Mouse (Mus musculus) spleen, adult 2 months (tissue): Measurements from ENCODE around the gene Mprip. TPM values are rescaled to one million over a fixed set of nuclear protein-coding genes. Genes with fewer than 3 reads are reported as not detected.

Source experiments
- DNase-seq, 2 experiments: peaks; one replicate each; pipeline versions ENCODE4 v3.0.0 to v3.0.0-alpha.2; 2012 to 2021; ENCODE audit warnings: low spot score in 2 of 2, low read depth in 1 of 2
- H3K27ac ChIP-seq: fragments of 200-500 bp; 2 replicates; pipeline ENCODE4 v1.5.1; 2012; ENCODE audit warnings: low read length, inconsistent platforms; ENCODE audit not compliant: insufficient read depth
- H3K27me3 ChIP-seq: fragments of 200-500 bp; 2 replicates; pipeline ENCODE4 v1.6.1; 2012; ENCODE audit warnings: mild to moderate bottlenecking, moderate library complexity, low read length, inconsistent platforms; ENCODE audit not compliant: control insufficient read depth, insufficient read depth
- H3K36me3 ChIP-seq: fragments of 200-500 bp; 2 replicates; pipeline ENCODE4 v1.6.1; 2012; ENCODE audit warnings: mild to moderate bottlenecking, low read length, inconsistent platforms; ENCODE audit not compliant: control insufficient read depth, insufficient read depth
- H3K4me1 ChIP-seq: fragments of 200-500 bp; 2 replicates; pipeline ENCODE4 v1.6.1; 2011; ENCODE audit warnings: inconsistent platforms; ENCODE audit not compliant: control insufficient read depth, insufficient read depth, insufficient read length
- H3K4me3 ChIP-seq: fragments of 200-500 bp; 2 replicates; pipeline ENCODE4 v1.5.1; 2011; ENCODE audit warnings: mild to moderate bottlenecking, inconsistent platforms; ENCODE audit not compliant: insufficient read depth, insufficient read length; ENCODE audit errors: extremely low read depth
- CTCF ChIP-seq: fragments of 200-500 bp; IDR thresholded peaks from 2 replicates; pipeline ENCODE4 v1.5.1; 2011; ENCODE audit warnings: mild to moderate bottlenecking, inconsistent platforms; ENCODE audit not compliant: insufficient read depth, insufficient read length, insufficient replicate concordance; ENCODE audit errors: extremely low read depth
- POLR2A ChIP-seq: fragments of 200-500 bp; IDR thresholded peaks from 2 replicates; pipeline ENCODE4 v1.6.1; 2011; ENCODE audit warnings: low read depth, low read length, inconsistent platforms
- WGBS: fragments of 180-500 bp; shearing (Covaris S2); methylation state at CpG from one replicate; pipeline ENCODE4 v1.1.7; 2018; 5-methylcytosine and 5-hydroxymethylcytosine counted together
- polyA plus RNA-seq: library from polyadenylated mRNA; depleted of rRNA; stranded (reverse); fragments of >200 nt; gene quantifications from 2 replicates; pipeline ENCODE4 v1.2.3, GENCODE M21; 2012

Mprip gene
- polyA plus RNA-seq, 1 experiment = 55.4 TPM

DNA sequence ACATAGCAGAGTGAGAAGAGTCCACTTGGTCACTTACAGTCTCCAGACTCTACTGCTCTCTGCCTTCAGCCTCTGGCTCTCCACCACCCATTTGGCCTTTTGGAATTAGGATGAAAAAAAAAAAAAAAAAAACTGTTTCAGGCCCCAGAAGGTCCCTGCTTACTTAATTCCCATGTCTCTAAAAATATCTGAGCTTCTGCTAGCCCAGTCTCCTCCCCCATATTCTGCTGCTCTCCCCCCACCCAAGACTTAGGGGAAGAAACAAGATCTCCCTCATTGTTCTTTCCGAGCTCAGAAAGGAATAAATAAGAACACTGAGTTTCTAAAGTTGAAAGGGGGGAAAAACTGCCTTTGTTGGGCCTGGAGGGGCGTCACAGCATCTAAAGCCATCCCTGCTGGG is 46.4 kb downstream of the Mprip start:
- peak overlapping the region; percentile 61 for H3K27ac ChIP-seq
- TF ChIP-seq CTCF (no peak), POLR2A (no peak)
- H3K27me3 ChIP-seq = no peaks in the 10 kb centered on the region
- no peak overlapping the region for H3K4me3 ChIP-seq
- H3K36me3 ChIP-seq = no peaks in the 10 kb centered on the region
- 82% methylated on average over 2 of the region's 2 CpGs for WGBS
- no peaks in the 10 kb centered on the region for H3K4me1 ChIP-seq
- no peak for DNase-seq

DNA sequence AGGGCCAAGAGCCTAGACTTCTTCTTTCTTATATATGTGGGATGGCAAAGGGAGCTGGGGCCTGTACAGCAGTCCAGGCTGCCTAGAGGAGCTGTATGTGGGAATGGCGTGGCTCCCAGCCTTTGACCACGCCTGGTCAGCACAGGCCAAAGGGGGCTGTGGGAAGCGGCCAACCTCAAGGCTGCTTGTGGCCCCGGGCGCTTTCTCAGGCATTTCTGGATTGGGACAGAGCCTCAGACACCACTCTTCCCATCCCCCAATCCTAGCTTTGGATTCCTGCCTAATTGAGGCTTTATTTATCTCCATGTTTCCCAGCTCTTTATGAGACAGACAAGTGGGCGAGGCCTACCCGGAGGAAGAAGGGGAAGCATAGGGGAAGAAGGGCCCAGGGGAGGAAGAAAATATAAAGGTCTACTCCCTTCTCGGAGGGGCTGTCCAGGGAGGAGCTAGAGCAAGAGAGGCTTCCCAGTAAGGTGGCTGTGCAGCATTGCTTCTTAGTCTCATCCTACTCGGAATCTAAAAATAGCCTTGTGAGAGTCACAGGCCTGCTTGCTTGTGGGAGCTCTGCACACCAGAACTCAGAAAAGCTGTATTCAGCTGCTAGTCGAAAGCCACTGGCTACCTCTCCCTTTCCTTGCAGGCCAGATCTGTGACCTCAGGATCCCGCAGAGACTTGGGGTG is 47.0 kb downstream of the Mprip start:
- Histone ChIP-seq H3K4me1 (no peaks in the 10 kb centered on the region), H3K27ac (peak overlapping the region; percentile 61), H3K36me3 (no peaks in the 10 kb centered on the region), H3K27me3 (no peaks in the 10 kb centered on the region), H3K4me3 (no peak overlapping the region)
- no peak for DNase-seq
- 74% methylated on average over 11 of the region's 11 CpGs for WGBS
- TF ChIP-seq POLR2A = no peak
- no peak for TF ChIP-seq CTCF

DNA sequence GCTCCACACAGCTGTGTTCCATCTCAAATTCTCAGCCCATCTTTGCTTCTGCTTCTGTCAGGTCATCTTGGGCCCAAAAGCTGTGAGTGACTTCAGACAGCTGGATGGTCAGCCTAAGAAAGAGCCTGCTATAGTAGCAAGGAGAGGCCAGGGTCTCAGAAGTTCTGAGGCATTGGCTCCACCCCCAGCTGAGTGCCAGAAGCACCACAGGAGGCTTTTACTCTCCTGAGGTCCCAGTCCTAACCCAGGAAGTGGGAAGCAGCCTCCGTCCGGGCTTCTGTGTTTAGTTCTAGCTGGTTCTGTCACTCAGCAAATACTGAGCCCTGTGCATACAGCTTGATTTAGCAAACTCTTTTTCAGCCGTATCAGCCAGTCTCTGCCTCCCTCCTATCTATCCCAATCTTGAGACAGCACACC is 54.3 kb downstream of the Mprip start:
- Histone ChIP-seq H3K27ac (no peak overlapping the region), H3K36me3 (no peaks in the 10 kb centered on the region), H3K4me3 (no peak overlapping the region), H3K27me3 (no peaks in the 10 kb centered on the region), H3K4me1 (no peaks in the 10 kb centered on the region)
- WGBS = 83% methylated on average over 3 of the region's 3 CpGs
- TF ChIP-seq POLR2A = no peak
- TF ChIP-seq CTCF = no peak
- DNase-seq = no peak

DNA sequence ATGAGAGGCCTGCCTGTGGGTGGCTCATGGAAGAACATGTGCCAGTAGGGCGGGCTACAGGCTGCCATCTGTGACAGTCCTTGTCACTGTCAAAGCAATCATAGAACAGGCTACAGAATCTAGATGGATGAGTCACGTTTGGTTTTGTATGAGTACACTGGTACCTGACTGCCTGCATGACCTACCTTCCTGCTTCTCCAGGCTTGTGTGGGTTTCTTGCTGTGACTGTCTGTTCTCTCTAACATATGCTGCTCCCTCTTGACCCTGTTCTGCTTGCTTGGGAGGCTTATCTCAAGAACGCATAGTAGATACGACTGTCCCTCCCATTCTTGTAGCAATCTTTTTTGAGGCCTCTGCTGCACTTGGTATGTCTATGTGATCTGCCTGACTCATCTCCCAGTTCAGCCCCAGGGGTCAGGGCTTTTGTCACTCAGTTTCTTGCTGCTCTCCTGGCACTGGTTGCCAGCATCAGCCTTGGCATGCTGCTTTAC is 56.7 kb downstream of the Mprip start:
- no peaks in the 10 kb centered on the region for H3K4me1 ChIP-seq
- no peak overlapping the region for H3K4me3 ChIP-seq
- H3K27ac ChIP-seq = no peak overlapping the region
- H3K36me3 ChIP-seq = no peaks in the 10 kb centered on the region
- TF ChIP-seq CTCF = no peak
- TF ChIP-seq POLR2A = no peak
- DNase-seq = no peak
- 81% methylated on average over 4 of the region's 4 CpGs for WGBS
- H3K27me3 ChIP-seq = no peaks in the 10 kb centered on the region

DNA sequence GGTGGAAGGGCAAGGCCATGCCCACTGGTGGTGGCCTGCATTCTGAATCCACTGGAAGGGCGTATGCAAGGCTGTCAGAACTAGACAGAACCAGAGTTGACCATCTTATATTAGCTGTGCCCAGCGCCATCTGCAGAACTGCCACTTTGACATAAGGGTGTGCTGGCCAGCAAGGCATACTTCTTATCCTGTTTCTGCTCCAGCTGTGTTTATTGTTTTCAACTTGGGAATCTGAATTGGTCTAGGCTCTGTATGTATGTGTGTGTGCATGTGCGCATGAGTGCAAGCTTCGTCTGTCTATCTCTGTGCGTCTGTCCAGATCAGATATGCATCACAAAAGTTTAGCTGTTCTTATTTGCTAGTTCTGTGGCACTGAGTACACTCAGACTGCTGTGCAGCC is 58.1 kb downstream of the Mprip start:
- Histone ChIP-seq H3K27ac (no peak overlapping the region), H3K4me3 (no peak overlapping the region), H3K36me3 (no peaks in the 10 kb centered on the region), H3K27me3 (no peaks in the 10 kb centered on the region), H3K4me1 (no peaks in the 10 kb centered on the region)
- no peak for DNase-seq
- 92% methylated on average over 5 of the region's 5 CpGs for WGBS
- no peak for TF ChIP-seq CTCF
- no peak for TF ChIP-seq POLR2A

DNA sequence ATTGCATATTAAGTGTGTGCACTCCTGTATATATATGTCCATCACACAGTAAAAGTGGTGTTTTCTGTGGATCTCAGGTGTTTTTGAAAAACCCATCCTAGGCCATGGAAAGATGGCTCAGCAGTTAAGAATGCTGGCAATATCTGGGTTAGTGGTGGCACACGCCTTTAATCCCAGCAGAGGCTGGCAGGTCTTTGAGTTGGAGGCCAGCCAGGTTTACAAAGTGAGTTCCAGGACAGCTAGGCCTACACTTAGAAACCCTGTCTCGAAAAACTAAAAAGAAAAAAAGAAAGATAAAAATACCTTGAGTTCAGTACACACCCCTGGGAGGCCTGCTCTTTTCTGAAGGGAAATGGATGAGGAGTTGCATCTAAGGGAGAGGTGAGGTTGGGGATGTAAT is 60.3 kb downstream of the Mprip start:
- no peak for TF ChIP-seq POLR2A
- no peak for TF ChIP-seq CTCF
- no peaks in the 10 kb centered on the region for H3K4me1 ChIP-seq
- no peaks in the 10 kb centered on the region for H3K27me3 ChIP-seq
- no peaks in the 10 kb centered on the region for H3K36me3 ChIP-seq
- H3K27ac ChIP-seq = no peak overlapping the region
- DNase-seq = no peak
- WGBS = 71% methylated on average over 2 of the region's 2 CpGs
- H3K4me3 ChIP-seq = no peak overlapping the region

DNA sequence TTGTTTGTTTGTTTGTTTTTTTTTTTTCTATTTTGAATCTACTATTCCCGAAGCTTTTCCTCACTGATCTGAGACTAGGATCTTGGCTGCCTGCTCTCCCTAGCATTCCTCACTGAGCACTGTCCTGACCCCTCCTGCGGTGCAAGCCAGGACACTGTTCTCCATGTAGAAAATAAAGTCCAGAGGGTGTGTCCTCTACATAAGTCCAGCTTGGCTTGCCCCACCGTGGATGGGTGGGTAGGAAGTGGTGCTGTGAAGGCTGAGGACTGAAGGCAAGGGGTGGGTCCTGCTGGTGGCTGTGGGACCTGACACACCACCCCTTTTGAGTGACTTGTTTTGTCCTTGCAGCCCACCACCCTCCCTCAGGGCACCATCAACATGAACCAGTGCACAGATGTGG is 66.1 kb downstream of the Mprip start:
- 0 out of 2 replicates have a peak, but pooled peaks cover 3% of the 10 kb centered on the region for H3K4me1 ChIP-seq
- TF ChIP-seq CTCF (no peak), POLR2A (no peak)
- no peak for DNase-seq
- no peak overlapping the region for H3K4me3 ChIP-seq
- no peak overlapping the region for H3K27ac ChIP-seq
- no peaks in the 10 kb centered on the region for H3K27me3 ChIP-seq
- peaks cover 6% of the 10 kb centered on the region for H3K36me3 ChIP-seq
- 80% methylated on average over 3 of the region's 3 CpGs for WGBS
